Mouse (Mus musculus) urinary bladder, postnatal 4 days (tissue): Measurements from ENCODE around the gene Sacm1l.

Experiments used
- DNase-seq, 2 experiments: peaks; one replicate each; pipeline ENCODE4 v3.0.0; 2021 to 2022; ENCODE audit warnings: low spot score in 2 of 2

Sacm1l gene

DNA sequence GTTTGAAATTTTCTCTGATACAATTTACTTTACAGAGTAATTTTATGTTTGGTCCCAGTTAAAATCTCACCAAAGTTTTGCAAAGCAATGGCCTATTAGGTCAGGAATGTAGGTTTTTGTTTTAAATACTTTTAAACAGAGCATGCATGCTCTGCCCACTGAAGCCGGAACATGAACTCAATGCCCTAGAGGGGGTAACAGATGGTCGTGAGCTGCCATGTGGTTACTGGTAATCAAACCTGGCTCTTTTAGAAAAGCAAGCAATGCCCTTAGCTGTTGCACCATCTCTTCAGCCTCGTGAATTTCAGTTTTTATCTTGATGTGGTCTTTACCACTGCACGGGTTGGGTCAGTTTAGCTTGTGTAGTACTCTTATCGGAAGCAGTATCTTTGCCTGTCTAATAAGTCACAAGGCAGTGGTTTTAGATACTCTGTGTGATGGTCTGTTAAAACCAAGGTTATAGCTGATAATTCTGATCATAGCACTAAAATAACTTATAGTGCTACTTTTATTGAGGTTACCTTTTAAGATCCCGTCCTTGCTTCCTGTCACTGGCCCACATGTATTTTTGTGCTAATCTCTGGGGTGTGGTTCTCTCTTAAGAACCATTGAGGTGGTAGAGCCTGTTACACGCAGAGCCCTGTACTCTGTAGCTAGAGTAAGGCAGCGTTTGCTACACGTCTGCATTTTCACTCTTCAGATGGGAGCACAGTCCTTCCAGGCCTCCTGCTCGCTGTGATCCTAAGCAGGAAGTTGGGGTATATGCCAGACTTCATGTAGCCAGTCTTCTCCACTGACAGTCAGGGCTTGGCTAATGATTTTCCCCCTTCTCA, 48.0 kb downstream of the Sacm1l start:
- DNase-seq = no peak

DNA sequence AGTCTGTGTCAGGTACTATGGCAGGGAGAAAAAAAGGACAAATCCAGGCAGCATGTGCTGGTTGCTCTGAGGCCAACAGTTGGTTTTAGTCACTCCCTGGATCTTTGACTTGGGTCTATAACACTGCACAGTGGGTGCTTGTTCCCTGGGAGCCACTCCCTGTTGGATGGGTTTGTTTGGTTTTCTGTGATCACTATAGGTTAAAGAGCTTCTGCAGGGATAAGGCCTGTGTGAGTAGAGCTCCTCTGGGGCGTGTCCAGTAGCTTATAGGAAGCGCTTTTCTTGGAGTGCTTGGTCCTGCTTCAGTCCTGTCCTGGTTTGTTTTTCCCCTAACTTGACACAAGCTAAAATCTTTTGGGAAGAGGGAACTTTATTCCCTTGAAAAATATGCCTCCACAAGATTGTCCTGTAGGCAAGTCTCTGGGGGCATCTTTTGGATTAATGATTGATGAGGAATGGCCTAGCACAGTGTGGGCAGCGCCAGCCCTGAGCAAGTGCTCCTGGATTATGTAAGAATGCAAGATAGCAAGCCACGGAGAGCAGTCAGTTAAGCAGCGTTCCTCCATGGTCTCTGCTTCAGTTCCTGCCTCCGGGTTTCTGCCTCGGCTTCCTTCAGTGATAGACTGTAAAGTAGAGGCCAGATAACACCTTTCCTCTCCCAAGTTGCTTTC, 59.8 kb downstream of the Sacm1l start:
- DNase-seq = no peak

DNA sequence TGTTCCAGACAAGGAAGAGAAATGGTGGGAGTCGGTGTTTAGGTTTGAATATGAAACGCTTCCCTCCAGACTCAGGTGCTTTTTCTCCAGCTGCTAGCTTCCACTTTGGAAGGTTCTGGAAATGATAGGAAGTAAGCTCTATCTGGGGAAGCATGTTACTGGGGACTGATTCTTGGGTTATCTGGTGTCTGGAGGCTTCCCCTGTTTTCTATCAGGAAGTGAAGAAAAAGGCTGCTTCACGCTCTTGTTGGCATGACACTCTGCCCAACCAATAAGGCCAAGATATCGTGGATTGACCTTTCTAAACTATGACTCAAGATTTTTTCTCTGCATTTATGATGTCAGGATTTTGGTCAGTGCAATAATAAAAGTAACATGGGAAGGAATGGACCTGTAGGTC, 65.6 kb downstream of the Sacm1l start:
- no peak for DNase-seq

DNA sequence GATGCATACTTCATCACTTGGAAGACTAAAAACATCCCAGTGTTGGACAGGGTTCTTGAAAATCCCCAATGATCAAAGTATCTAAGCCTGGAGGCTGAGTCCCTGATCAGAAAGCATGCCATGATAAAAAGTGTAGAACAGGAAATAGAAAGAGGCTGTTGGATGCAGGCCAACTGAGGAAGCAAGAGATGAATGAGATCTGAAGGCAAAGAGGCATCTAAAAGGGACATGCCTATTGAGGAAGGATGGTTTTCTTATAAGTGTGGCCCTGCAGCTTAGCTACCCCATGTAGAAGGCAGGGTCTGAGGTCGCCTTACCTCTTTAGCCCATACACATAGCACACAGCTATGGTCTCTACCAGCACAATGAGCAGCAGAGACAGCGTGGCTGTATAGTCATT, 67.4 kb downstream of the Sacm1l start:
- no peak for DNase-seq

DNA sequence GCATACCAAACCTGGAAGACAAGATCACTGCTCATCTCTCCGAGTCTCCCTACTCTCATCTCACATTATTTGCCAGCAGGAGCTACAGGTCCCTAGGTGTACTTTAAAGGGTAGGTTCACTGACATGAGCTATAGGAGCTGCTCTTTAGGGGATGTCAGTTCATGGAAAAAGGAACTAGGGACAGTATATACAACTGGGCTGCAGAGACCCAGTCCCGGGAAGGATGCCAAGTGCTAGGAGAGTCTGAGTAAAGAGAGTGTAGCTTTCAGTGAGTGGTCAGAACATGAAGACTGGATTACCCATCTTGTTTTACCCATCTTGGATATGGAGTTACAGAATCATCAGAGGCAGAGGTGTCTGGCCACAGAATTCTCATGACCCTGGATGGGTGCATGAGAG, 67.8 kb downstream of the Sacm1l start:
- no peak for DNase-seq

DNA sequence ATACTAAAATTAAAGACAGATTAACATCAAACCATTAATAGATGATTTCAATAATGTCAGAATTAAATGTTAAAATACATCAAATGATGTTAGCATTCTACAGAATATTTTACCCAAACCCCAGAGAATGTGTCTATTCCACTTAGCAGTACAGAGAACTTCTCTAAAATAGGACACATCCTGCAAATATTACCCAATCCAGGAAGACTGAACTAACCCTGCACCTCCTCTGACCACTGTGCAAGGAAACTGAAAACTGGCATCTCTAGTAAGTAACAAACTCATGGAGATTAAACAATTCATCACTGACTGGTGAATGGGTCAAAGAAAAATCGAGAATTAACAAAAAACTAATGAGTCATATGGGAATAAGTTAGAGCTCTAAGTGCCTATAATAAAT, 72.0 kb downstream of the Sacm1l start:
- no peak for DNase-seq

DNA sequence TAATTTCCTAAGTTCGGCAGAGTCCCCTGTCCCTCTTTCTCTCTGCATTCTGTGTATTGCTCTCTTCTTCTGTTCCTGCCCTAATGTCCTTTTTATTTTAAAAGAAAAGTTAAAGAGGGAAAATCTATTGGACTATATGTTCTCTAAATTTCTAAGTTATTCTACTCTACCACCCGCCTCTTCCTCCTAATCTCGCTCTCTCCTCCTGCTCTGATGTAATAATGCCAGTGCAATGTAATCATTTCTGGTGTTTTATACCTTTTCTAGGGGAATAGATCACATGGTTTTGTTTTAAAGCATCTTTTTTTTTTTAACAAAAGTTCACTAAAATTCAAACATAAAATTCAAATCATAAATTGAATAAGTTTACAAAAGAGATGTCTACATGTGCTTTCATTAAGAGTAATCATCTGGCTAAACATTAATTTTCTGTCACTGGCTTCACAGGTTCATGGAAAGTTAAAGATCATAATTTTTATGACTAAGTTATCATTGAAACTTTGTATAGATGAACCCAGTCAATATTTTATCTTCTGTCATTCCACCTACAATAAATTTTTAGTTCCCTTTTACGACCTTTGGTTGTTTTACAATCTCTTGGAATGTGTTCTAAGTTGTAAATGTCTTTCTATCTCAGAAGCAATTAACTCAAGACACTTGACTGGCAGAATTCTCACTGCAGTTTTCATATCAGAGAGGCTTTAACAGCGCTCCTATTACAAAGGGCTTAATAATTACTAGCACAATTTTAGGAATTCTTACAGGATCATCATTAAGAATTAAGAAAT, 90.9 kb downstream of the Sacm1l start:
- no peak for DNase-seq

DNA sequence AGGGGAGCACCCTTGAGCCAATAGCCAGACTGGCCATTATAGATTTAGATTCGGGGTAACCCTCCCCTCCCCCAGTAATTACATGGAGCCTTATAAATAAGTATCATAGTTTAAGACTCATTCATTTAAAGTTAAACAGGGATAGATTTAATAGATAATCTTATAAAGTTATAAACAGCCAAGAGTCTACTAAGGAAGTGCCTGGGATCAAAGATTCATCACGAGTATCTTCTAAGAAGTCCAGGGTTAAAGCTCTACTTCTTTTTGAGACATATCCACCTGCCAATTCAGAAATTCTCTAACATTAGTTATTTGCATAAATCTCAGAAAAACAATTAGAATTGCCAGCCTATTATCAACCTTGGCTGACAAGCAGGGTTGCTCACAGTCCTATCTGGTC, 95.2 kb downstream of the Sacm1l start:
- no peak for DNase-seq

DNA sequence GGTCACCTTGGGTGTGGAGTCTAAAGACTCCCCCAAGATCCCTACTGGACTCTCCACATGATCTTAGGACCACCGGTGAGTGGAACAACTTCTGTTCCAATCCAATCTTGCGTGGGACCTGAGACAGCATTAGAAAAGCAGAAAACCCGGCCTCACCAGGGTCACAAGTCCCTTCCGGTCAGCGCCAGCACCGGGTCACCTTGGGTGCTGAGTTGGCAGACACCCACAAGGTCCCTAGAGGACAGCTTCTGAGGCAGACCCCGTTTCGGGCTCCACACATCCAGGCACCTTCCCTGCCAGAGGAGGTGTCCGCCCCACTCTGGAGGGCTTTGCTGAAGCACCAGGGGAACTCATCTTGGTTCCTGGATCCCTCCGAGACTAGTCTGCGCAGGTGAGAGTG, 96.3 kb downstream of the Sacm1l start:
- no peak for DNase-seq

DNA sequence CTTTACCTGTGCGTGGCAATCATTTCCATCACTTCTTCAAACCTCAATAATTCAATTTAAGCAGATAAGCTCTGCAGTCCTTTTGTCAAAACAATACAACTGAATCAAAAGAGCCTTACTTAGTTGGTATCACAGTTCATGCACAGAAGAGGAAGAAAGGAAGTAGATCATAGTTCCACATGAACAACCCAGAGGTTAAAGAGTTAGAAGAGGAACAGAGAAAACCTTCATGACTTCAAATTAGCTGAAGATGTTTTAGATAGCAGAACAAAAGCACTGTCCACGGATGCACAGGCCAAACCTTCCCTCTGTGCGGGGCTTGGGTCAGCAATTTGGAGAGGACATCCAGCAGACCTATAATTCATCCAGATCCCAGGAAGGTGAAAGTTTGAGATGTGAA, 102.1 kb downstream of the Sacm1l start:
- DNase-seq = no peak

DNA sequence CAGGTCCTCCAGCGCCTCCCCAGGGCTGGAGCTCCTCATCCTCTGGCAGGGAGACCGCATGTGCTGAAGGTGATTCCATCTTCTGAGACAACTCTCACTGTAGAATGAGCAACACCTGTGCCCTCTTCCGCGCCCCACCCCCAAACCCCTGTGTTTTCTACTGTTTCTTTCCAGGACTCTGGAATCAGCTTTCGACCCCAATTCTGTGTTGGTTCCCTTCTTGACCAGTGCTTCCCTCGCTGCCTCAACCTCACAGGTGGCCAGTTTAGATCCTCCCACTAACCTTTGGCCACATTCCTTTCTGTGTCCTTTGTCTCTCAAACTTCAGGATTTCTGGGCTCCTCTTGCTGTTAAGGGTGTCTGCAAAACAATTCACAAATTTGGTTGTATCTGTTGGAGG, 102.7 kb downstream of the Sacm1l start, which contains the start of gene Slc6a20b:
Gene Slc6a20b, minus strand, starts transcription at position 285 of the 400 bp plus-strand sequence.
- DNase-seq = no peak

DNA sequence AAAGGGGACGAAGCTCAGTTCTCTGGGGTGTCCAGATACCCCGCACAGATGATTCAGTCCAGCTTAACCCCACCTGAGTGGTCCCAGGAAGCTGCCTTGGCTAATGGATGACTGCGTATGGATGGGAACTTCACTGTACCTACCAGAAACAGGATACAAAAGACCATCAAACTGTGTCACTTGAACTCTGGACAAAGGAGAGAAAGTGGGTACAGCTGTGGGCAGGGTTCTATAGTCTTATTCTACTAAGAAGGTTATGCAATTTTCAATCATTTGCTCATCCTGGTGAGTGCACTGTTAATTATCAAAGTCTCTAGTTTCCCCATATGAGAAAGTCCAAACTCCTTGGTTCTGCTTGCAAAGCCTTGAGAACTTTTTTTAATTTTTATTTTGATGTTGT, 103.4 kb downstream of the Sacm1l start:
- no peak for DNase-seq

DNA sequence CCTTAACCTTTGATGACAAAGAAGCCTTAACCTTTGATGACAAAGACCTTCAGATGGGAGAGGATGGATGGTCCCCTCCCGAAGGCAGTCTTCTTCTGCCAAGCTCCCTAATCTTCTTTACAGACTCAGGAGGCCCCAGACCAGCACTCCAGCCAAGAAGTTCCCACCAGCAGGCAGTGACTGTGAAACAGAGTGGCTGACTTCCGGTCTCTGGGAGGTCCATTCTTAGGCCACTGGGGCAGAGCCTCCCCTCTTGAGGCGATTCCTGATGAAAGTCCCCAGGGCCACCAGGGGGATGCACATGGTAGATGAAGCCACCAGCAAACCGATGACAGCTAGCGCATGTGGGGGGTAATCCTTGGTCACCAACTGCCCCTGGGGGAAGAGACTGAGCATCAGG, 107.2 kb downstream of the Sacm1l start:
- no peak for DNase-seq

DNA sequence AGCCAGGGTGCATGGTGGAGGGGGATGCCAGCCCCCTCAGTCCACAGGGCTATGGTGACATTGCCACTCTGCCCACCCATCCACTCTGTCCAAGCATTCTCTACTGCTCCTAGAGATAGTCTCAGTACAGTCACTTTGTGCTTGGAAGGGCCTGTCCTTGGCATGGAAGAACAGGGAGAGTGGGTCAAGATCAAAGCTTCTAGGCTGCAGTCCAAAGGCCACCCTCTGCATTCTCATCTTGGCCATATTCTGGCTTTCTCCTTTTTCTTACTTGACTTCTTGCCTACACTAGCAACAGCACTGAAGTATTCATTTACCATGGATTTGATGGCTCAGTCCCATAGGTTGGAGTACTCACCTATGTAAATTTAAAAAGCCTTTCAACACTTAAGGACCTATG, 108.7 kb downstream of the Sacm1l start:
- DNase-seq = no peak

DNA sequence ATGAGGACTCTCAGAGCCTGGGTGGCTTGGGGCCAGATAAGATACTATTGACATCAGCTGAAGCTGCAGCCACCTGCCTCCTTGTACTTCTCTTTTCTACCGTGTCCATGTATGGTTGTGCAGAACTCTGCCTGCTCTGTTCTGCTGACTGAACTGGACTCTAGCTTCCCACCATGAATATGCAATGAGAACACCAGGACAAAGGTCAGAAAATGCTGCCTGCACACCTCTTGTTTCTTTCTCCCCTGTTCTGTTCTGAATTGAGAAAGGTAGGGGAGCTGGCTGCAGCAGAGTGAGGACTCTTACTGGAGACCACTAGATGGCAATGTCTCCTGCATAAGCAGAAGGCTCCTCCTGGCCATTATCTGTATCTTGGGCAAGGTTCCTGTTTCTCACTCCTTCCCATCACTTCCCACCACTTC, 109.1 kb downstream of the Sacm1l start:
- DNase-seq = no peak

DNA sequence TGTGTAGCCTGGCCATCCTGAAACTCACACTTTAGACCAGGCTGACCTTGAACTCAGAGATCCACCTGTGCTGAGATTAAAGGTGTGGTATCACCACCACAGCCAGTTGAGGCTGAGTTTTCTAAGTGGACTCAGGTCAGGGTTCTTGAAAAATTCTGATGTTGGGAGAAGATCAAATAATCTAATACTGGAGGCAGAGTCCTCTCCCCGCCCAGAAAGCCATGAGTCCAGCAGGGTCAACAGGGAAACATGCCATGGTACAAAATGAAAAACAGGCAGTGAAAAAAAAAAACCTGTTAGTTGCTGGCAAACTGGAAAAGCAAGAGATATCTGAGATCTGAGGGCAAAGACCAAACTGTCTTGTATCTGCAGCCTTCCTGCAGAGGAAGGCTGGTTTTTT, 110.5 kb downstream of the Sacm1l start:
- no peak for DNase-seq
